In genomic region chr13:111979428-111980204, GRCm38 (mm10) we compare ENCODE assay signal across 7 mouse cellular contexts.
DNase-seq lines count a peak whose midpoint lies in the region; ATAC-seq and TF ChIP-seq lines count a peak whose summit lies in the region.

No protein-coding gene starts in this region.

- peak overlapping the region; percentile 65 for H3K27ac ChIP-seq in embryonic facial prominence, embryonic 13.5 days
- 0 out of 2 replicates have a peak overlapping the region, but pooled peaks have one; percentile 34 for H3K27ac ChIP-seq in intestine, embryonic 14.5 days (ENCODE audit: low read depth)
- peak overlapping the region; percentile 39; the same call in 1 of the 2 replicates for H3K27ac ChIP-seq in small intestine, adult 2 months (ENCODE audit: insufficient read depth, low read depth, low read length)

- H3K9ac ChIP-seq in embryonic facial prominence, embryonic 13.5 days: peak overlapping the region; percentile 11; the same call in 1 of the 2 replicates
- no peak overlapping the region for H3K9ac ChIP-seq in intestine, embryonic 14.5 days (ENCODE audit: low read length)

- peak; percentile 53 for DNase-seq in testis, postnatal 10 days (ENCODE audit: low spot score)
- no peak for DNase-seq in testis, postnatal 14 days (ENCODE audit: low spot score)
- no peak for DNase-seq in intestine, embryonic 14.5 days (ENCODE audit: low spot score)
- DNase-seq in cerebellum, adult 9-10 months: no peak
- no peak for DNase-seq in frontal cortex, postnatal 25 days (ENCODE audit: low spot score in 2 of 2)

- H3K27me3 ChIP-seq in embryonic facial prominence, embryonic 13.5 days: no peaks in the 10 kb centered on the region
- no peaks in the 10 kb centered on the region for H3K27me3 ChIP-seq in intestine, embryonic 14.5 days (replicated peaks; ENCODE audit: control insufficient read depth, insufficient read depth, low read length)
- H3K27me3 ChIP-seq in small intestine, adult 2 months (ENCODE audit: control insufficient read depth, insufficient read depth, low read length): no peaks in the 10 kb centered on the region

- no peak for TF ChIP-seq CTCF in small intestine, adult 2 months (IDR thresholded peaks at IDR 0.05; ENCODE audit: extremely low read depth, insufficient read length, insufficient replicate concordance, low read depth, low read length)

- H3K9me3 ChIP-seq in embryonic facial prominence, embryonic 13.5 days: no peaks in the 10 kb centered on the region
- peaks cover 3% of the 10 kb centered on the region; the same call in 1 of the 2 replicates for H3K9me3 ChIP-seq in intestine, embryonic 14.5 days (ENCODE audit: control insufficient read depth, low read length)

- H3K4me2 ChIP-seq in embryonic facial prominence, embryonic 13.5 days: peak overlapping the region; percentile 46
- peak overlapping the region; percentile 26 for H3K4me2 ChIP-seq in intestine, embryonic 14.5 days (ENCODE audit: low read length)

- peaks cover 28% of the 10 kb centered on the region for H3K4me1 ChIP-seq in embryonic facial prominence, embryonic 13.5 days
- H3K4me1 ChIP-seq in intestine, embryonic 14.5 days (replicated peaks; ENCODE audit: control insufficient read depth, insufficient read depth, low read length): peaks cover 26% of the 10 kb centered on the region
- peaks cover 28% of the 10 kb centered on the region; the same call in 1 of the 2 replicates for H3K4me1 ChIP-seq in small intestine, adult 2 months (ENCODE audit: control insufficient read depth, insufficient read depth, insufficient read length, low read length)

- ATAC-seq in embryonic facial prominence, embryonic 13.5 days (ENCODE audit: insufficient number of reproducible peaks, insufficient read depth, low FRiP score, low TSS enrichment, low read depth): no peak
- no peak for ATAC-seq in intestine, embryonic 14.5 days (replicated peaks; ENCODE audit: low FRiP score, low TSS enrichment, low read depth)

- no peak overlapping the region for H3K4me3 ChIP-seq in embryonic facial prominence, embryonic 13.5 days
- H3K4me3 ChIP-seq in intestine, embryonic 14.5 days (ENCODE audit: low read depth, low read length): no peak overlapping the region
- peak overlapping the region; percentile 3; the same call in 1 of the 2 replicates for H3K4me3 ChIP-seq in small intestine, adult 2 months (ENCODE audit: low read depth, low read length)

- 24% methylated on average over 17 of the region's 17 CpGs for WGBS in embryonic facial prominence, embryonic 13.5 days
- WGBS in intestine, embryonic 14.5 days: 34% methylated on average over 17 of the region's 17 CpGs
- 17% methylated on average over 17 of the region's 17 CpGs for WGBS in small intestine, adult 2 months

- no peaks in the 10 kb centered on the region for H3K36me3 ChIP-seq in embryonic facial prominence, embryonic 13.5 days
- no peaks in the 10 kb centered on the region for H3K36me3 ChIP-seq in intestine, embryonic 14.5 days (ENCODE audit: control insufficient read depth, insufficient read depth, low read length)
- H3K36me3 ChIP-seq in small intestine, adult 2 months (ENCODE audit: control insufficient read depth, insufficient read depth, low read length): no peaks in the 10 kb centered on the region

- TF ChIP-seq POLR2A in small intestine, adult 2 months (IDR thresholded peaks at IDR 0.05; ENCODE audit: low read depth, low read length): no peak
